22 mouse cellular contexts compared by ENCODE assay signal in the genomic region with DNA sequence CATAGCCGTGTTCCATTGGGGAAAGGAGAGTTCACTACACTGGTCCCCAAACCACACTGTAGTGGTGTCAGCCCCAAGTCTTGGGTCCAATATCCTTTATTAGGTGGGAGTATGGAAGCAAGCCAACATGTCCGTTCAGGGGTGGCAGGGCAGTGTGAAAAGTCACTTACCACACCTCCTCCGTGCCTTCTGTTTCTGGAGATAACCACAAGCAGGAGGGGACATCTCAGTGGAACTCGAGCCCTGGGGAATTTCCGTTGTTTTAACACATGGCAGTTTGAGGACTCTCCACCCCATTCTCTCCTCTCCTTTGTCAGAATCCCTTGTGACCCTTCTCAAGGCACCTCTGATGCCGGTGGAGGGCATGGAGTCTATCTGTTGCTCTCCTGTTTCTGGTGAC. TPM values are rescaled to one million over a fixed set of nuclear protein-coding genes. Genes with fewer than 3 reads are reported as not detected.
DNase-seq lines count a peak whose midpoint lies in the region; ATAC-seq and TF ChIP-seq lines count a peak whose summit lies in the region.
"Had no signal": no experiment of that assay in that cellular context is flagged by ENCODE, and none has a peak within 500 bp of the region (broad histone marks: within the 10 kb centered on the region; RNA-seq: fewer than 3 reads in every experiment).

No protein-coding gene starts in this region.

- peak overlapping the region; percentile 54; the same call in 1 of the 2 replicates for H3K27ac ChIP-seq in liver, embryonic 12.5 days
- H3K27ac ChIP-seq: embryonic facial prominence, embryonic 12.5 days; forebrain, embryonic 10.5 days; hindbrain, embryonic 15.5 days; kidney, postnatal 0 days; stomach, embryonic 15.5 days had no signal

- peak overlapping the region; percentile 58 for H3K4me2 ChIP-seq in liver, embryonic 12.5 days
- H3K4me2 ChIP-seq in myocyte (ENCODE audit: low read depth), result peak overlapping the region; percentile 61
- H3K4me2 ChIP-seq: embryonic facial prominence, embryonic 12.5 days; heart, embryonic 12.5 days; hindbrain, embryonic 15.5 days; stomach, embryonic 15.5 days had no signal

- WGBS in liver, embryonic 12.5 days (ENCODE audit: insufficient replicate concordance), result 24% methylated on average over 6 of the region's 6 CpGs

- no peak overlapping the region for H3ac ChIP-seq in myocyte (ENCODE audit: control insufficient read depth, insufficient read length)

- H3K4me1 ChIP-seq in megakaryocyte, embryonic 14.5 days, result peaks cover 23% of the 10 kb centered on the region
- peaks cover 31% of the 10 kb centered on the region for H3K4me1 ChIP-seq in liver, embryonic 12.5 days
- H3K4me1 ChIP-seq: embryonic facial prominence, embryonic 12.5 days; forebrain, embryonic 10.5 days; heart, embryonic 12.5 days; stomach, embryonic 15.5 days had no signal

- H3K9ac ChIP-seq in liver, embryonic 12.5 days, result 0 out of 2 replicates have a peak overlapping the region, but pooled peaks have one; percentile 18
- H3K9ac ChIP-seq: embryonic facial prominence, embryonic 12.5 days; heart, embryonic 12.5 days; hindbrain, embryonic 15.5 days; stomach, embryonic 15.5 days had no signal

- H3K36me3 ChIP-seq in megakaryocyte, embryonic 14.5 days (replicated peaks; ENCODE audit: low read length), result no peaks in the 10 kb centered on the region
- H3K36me3 ChIP-seq in liver, embryonic 12.5 days, result no peaks in the 10 kb centered on the region
- H3K36me3 ChIP-seq in myocyte (ENCODE audit: control insufficient read depth, insufficient read depth), result no peaks in the 10 kb centered on the region
- H3K36me3 ChIP-seq: embryonic facial prominence, embryonic 12.5 days; forebrain, embryonic 10.5 days; heart, embryonic 12.5 days; hindbrain, embryonic 15.5 days; stomach, embryonic 15.5 days had no signal

- no peaks in the 10 kb centered on the region for H3K79me2 ChIP-seq in myocyte (ENCODE audit: control insufficient read depth, insufficient read depth)

- H3K9me3 ChIP-seq in megakaryocyte, embryonic 14.5 days, result no peaks in the 10 kb centered on the region
- no peaks in the 10 kb centered on the region for H3K9me3 ChIP-seq in liver, embryonic 12.5 days (replicated peaks)
- H3K9me3 ChIP-seq: embryonic facial prominence, embryonic 12.5 days; forebrain, embryonic 10.5 days; heart, embryonic 12.5 days; hindbrain, embryonic 15.5 days; stomach, embryonic 15.5 days had no signal

- peaks cover 5% of the 10 kb centered on the region for H3K27me3 ChIP-seq in megakaryocyte, embryonic 14.5 days (replicated peaks)
- H3K27me3 ChIP-seq in liver, embryonic 12.5 days (replicated peaks), result no peaks in the 10 kb centered on the region
- no peaks in the 10 kb centered on the region for H3K27me3 ChIP-seq in myocyte (ENCODE audit: control insufficient read depth, insufficient read depth, insufficient read length)
- H3K27me3 ChIP-seq: embryonic facial prominence, embryonic 12.5 days; heart, embryonic 12.5 days; hindbrain, embryonic 15.5 days; Patski; stomach, embryonic 15.5 days had no signal

- peak overlapping the region; percentile 25 for H3K4me3 ChIP-seq in megakaryocyte, embryonic 14.5 days (replicated peaks)
- H3K4me3 ChIP-seq in liver, embryonic 12.5 days, result peak overlapping the region; percentile 29; the same call in 1 of the 2 replicates
- H3K4me3 ChIP-seq in myocyte, result no peak overlapping the region
- H3K4me3 ChIP-seq: embryonic facial prominence, embryonic 12.5 days; forebrain, embryonic 10.5 days; heart, embryonic 12.5 days; hindbrain, embryonic 15.5 days; stomach, embryonic 15.5 days had no signal

- no peak for TF ChIP-seq POLR2A in myocyte (IDR thresholded peaks at IDR 0.05; ENCODE audit: insufficient read length, low read depth)

- DNase-seq in c-Kit-positive CD71-positive TER-119-positive erythroid progenitor cells, embryonic 14.5 days (ENCODE audit: low spot score), result peak; percentile 71
- DNase-seq in thymus, postnatal 4 days, result no peak
- no peak for DNase-seq in embryo, embryonic 11 days
- DNase-seq: cerebellum, adult 11 months; cerebellum, postnatal 14 days; heart, postnatal 36 days; left cerebral cortex, postnatal 4 days; lung, adult 18-20 months; lung, postnatal 36 days had no signal

- ATAC-seq in megakaryocyte, adult 5-6 weeks (ENCODE audit: poor library complexity, severe bottlenecking), result no peak
- ATAC-seq in liver, embryonic 12.5 days, result peak; percentile 88
- ATAC-seq: intestine, embryonic 16.5 days; Patski had no signal

TF ChIP-seq in myocyte, 11 proteins besides CTCF, POLR2A, EP300 and RAD21:
- no peak for TF ChIP-seq SRF (IDR thresholded peaks at IDR 0.05; ENCODE audit: control insufficient read depth, insufficient read length, low read depth)
- TF ChIP-seq E2F4 (IDR thresholded peaks at IDR 0.05; ENCODE audit: insufficient read depth), result no peak
- TF ChIP-seq MYOG (IDR thresholded peaks at IDR 0.05; ENCODE audit: control insufficient read depth in 1 of 3, insufficient read depth in 1 of 3, insufficient read length in 2 of 3, low read depth in 2 of 3), result no peak
- no peak for TF ChIP-seq TCF3 (IDR thresholded peaks at IDR 0.05; ENCODE audit: insufficient read length, low read depth)
- no peak for TF ChIP-seq POLR2AphosphoS2 (IDR thresholded peaks at IDR 0.05; ENCODE audit: insufficient read length, low read depth)
- TF ChIP-seq CEBPB (IDR thresholded peaks at IDR 0.05; ENCODE audit: insufficient read depth, poor library complexity, severe bottlenecking), result no peak
- no peak for TF ChIP-seq TCF12 (IDR thresholded peaks at IDR 0.05; ENCODE audit: insufficient read depth, poor library complexity, severe bottlenecking)
- no peak for TF ChIP-seq REST (IDR thresholded peaks at IDR 0.05; ENCODE audit: insufficient read depth, insufficient read length)
- no peak for TF ChIP-seq MYOD1 (IDR thresholded peaks at IDR 0.05; ENCODE audit: control insufficient read depth in 1 of 3, insufficient read length in 2 of 3, low read depth in 2 of 3)
- TF ChIP-seq USF1 (IDR thresholded peaks at IDR 0.05; ENCODE audit: low read depth), result no peak

RNA-seq across cellular contexts. Expression of a gene that starts 16.6 kb away (rescaled TPM):
- not detected in 2 replicates for polyA plus RNA-seq in megakaryocyte, embryonic 14.5 days (2012; ENCODE audit: insufficient read depth, low replicate concordance)
- total RNA-seq in megakaryocyte, adult 5-6 weeks (2015), result not detected in 2 replicates
- not detected in 2 replicates for total RNA-seq in megakaryocyte, adult 5-6 weeks (2017)
- not detected in 2 replicates for polyA plus RNA-seq in liver, embryonic 12.5 days (2016; fragmentation: Nextera tagmentation; extraction: Ambion mirVana)
- not detected for polyA plus RNA-seq in myocyte (2012; fragmentation: generic; extraction: Trizol)
- total RNA-seq: heart, postnatal 36 days had no signal
- polyA plus RNA-seq: forebrain, embryonic 10.5 days; intestine, embryonic 16.5 days; neural tube, embryonic 11.5 days; Patski had no signal

RNA-seq across cellular contexts. Expression of a gene that starts 56.1 kb away (rescaled TPM):
- polyA plus RNA-seq in megakaryocyte, embryonic 14.5 days (2012; ENCODE audit: insufficient read depth, low replicate concordance), result 91.1 and 360 TPM in 2 replicates
- total RNA-seq in megakaryocyte, adult 5-6 weeks (2015), result 169 and 178 TPM in 2 replicates
- total RNA-seq in megakaryocyte, adult 5-6 weeks (2017), result 110 and 122 TPM in 2 replicates
- polyA plus RNA-seq in liver, embryonic 12.5 days (2016; fragmentation: Nextera tagmentation; extraction: Ambion mirVana), result 106 and 107 TPM in 2 replicates
- 78.9 TPM for polyA plus RNA-seq in myocyte (2012; fragmentation: generic; extraction: Trizol)
